In the genomic region with DNA sequence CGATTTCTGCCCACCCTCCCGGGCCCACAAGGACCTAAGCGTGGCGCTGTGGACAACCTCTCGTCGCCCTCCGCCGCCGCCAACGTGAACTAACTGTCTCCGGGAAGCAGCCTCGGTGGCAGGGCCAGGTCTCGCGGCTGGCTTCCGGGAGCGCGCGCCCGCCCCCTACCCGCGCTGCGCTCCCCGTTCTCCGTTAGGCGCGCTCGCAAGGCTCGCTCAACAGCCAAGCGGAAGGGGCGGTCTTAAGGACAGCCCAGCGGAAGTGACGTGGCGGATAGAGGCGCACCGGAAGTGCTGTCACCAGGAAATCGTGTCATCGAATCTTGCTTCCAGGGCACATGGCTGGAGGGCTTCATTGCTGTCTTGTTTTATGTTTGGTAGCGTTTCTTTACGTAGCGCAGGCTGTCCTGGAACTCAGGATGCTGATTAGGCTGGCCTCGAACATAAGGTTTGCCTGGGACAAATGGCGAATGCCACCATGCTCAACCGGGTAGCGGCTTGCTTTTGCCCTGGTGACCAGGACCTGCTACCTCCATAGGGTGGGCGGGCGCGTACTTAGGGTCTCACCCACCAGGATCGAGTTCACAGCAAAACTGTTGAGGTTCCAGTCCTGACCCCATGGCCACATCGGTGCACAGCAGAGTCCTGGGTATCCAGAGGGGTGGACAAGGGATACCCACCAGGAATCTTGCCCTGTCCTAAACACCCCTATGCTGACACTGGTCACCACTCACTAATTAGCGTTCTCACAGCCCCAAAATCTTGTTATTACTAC, we compare ENCODE assay signal across 8 mouse cellular contexts. TPM values are rescaled to one million over a fixed set of nuclear protein-coding genes. Genes with fewer than 3 reads are reported as not detected.
DNase-seq lines count a peak whose midpoint lies in the region; ATAC-seq lines count a peak whose summit lies in the region.

Gene Tmem230 (minus strand): TSS at position 269 of the 775 bp plus-strand sequence.

- H3K9me3 ChIP-seq in heart, embryonic 10.5 days: no peaks in the 10 kb centered on the region
- H3K9me3 ChIP-seq in kidney, embryonic 15.5 days (replicated peaks): no peaks in the 10 kb centered on the region

- H3K27me3 ChIP-seq in heart, embryonic 10.5 days (ENCODE audit: insufficient read depth, poor library complexity, severe bottlenecking): no peaks in the 10 kb centered on the region
- no peaks in the 10 kb centered on the region for H3K27me3 ChIP-seq in kidney, embryonic 15.5 days

- H3K4me2 ChIP-seq in kidney, embryonic 15.5 days: peak within 1 kb of the TSS; percentile 84

- H3K9ac ChIP-seq in kidney, embryonic 15.5 days: peak within 1 kb of the TSS; percentile 82

- H3K27ac ChIP-seq in heart, embryonic 10.5 days: peak within 1 kb of the TSS; percentile 91
- H3K27ac ChIP-seq in kidney, embryonic 15.5 days: peak within 1 kb of the TSS; percentile 87

- H3K4me3 ChIP-seq in heart, embryonic 10.5 days: peak within 1 kb of the TSS; percentile 73
- peak within 1 kb of the TSS; percentile 71 for H3K4me3 ChIP-seq in kidney, embryonic 15.5 days (replicated peaks)

- ATAC-seq in erythroblast, adult 5-6 weeks (replicated peaks; ENCODE audit: low FRiP score, poor library complexity, severe bottlenecking): peak; percentile 86
- ATAC-seq in kidney, embryonic 15.5 days (replicated peaks; ENCODE audit: low FRiP score): peak; percentile 93
- ATAC-seq in monocyte, adult 5-6 weeks (replicated peaks; ENCODE audit: insufficient number of reproducible peaks, low FRiP score, low TSS enrichment, poor library complexity, severe bottlenecking): peak; percentile 92

- peaks cover 11% of the 10 kb centered on the region for H3K4me1 ChIP-seq in heart, embryonic 10.5 days
- H3K4me1 ChIP-seq in kidney, embryonic 15.5 days: peaks cover 35% of the 10 kb centered on the region

- H3K36me3 ChIP-seq in heart, embryonic 10.5 days: peaks cover 54% of the 10 kb centered on the region
- peaks cover 63% of the 10 kb centered on the region for H3K36me3 ChIP-seq in kidney, embryonic 15.5 days

- DNase-seq in 416B (ENCODE audit: low read depth): peak; percentile 98
- peak; percentile 99 for DNase-seq in brain, adult 2 months (ENCODE audit: low read depth, low spot score)
- peak; percentile 98 for DNase-seq in heart, embryonic 10.5 days (ENCODE audit: low spot score)
- DNase-seq in liver: peak; percentile 92
- peak; percentile 91 to 94 for DNase-seq in spleen, postnatal 4 days (ENCODE audit: low spot score in 2 of 2)

- whole genome bisulfite sequencing in heart, embryonic 10.5 days: 5% methylated on average over 50 of the region's 50 CpGs
- WGBS in kidney, embryonic 15.5 days: 5% methylated on average over 50 of the region's 50 CpGs

RNA-seq across cellular contexts. Expression of gene Tmem230, which starts in this region (rescaled TPM):
- total RNA-seq in erythroblast, adult 5-6 weeks (2015; ENCODE audit: low replicate concordance): 21.3 and 27.4 TPM in 2 replicates
- 9.9 and 13.3 TPM in 2 replicates for total RNA-seq in erythroblast, adult 5-6 weeks (2017; ENCODE audit: low replicate concordance)
- polyA plus RNA-seq in heart, embryonic 10.5 days (2016; fragmentation: Nextera tagmentation; extraction: Ambion mirVana): 39.4 TPM in 2 replicates
- polyA plus RNA-seq in kidney, embryonic 15.5 days (2015; fragmentation: Nextera tagmentation; extraction: Ambion mirVana): 44.3 and 45.8 TPM in 2 replicates
- total RNA-seq in monocyte, adult 5-6 weeks (2017): 11.2 to 19.1 TPM (median 15.5 TPM) in 3 replicates

Comparison
In these comparisons a context has a peak if more than half of its experiments do, and no peak if none do; other contexts are left out.
1. Peak in every context shown above with its lines: DNase-seq, ATAC-seq, H3K4me3 ChIP-seq and H3K27ac ChIP-seq.